Mouse (Mus musculus): ENCODE results near the gene Ndufb2. TPM values are rescaled to one million over a fixed set of nuclear protein-coding genes. Genes with fewer than 3 reads are reported as not detected.

Ndufb2 gene
- polyA plus RNA-seq, 1 experiment from 2014 or later: 219 TPM

DNA sequence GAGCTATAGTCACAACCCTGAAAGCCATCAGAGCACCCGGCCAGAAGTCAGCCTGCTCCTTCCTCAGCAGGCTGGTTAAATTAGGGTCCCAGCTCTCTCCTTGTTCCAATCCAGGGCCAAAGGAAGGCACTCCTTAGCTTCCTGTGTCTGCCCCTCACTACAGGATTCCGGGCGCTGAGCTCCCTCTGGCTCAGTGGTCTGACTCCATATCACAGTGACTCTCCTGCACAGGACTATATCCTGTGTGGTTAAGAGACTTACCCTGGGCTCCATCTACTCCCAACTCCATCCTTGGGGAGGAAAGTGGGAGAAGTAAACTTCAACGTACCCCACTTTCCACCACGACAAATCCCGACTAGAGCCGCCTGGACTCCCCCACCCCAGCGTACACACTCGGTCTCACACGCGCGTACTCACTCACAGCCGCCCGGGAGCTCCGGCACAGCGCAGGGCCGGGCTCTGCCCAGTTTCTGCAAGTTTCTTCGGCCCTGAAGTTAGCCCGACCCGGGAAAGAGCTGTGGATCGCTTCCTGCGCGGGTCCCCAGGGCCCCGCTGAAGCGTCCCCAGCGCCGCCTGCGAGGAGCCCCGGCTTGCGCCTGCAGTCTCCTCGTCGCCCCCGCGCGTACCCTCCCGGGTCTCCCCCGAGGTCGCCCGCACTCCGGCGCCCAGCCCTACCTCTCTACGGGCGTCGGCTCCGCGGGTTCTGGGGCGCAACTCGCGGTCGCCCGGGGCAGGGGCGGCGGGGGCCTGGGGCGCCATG lies 35.3 kb upstream of the Ndufb2 start:
- no peak for TF ChIP-seq CTCF (IDR thresholded peaks at IDR 0.05)

DNA sequence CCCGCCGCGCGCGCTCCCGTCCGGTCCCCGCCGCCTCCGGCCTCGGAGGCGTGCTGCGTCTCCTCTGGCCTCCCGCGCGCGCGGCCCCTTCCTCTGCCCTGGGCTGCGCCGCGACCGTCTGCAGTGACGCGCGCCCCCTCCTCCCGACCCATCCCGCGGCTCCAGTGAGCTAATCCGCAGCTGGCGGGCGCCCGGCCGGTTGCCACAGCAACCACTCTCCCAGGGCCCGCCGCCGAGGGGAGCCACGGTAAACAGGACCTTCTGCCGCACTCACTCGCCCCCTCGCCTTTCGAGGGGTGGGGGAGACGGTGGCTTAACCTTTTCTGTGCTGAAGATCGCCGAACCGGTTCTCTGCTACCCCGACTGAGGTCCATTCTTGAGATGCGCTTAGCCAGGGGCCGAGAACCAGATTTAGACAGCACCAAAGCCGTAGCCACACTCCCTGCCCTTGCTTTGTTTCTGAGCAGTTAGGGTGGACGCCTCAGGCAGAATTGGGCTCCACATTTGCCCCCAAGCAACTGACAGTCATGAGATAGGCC lies 34.6 kb upstream of the Ndufb2 start, which contains the start of gene Dennd2a:
TSS of gene Dennd2a (minus strand) at position 145 of the 539 bp plus-strand sequence.
- POLR2A ChIA-PET: interaction anchor here (0.5 to 1.6 kb wide), 5 partner anchors 20 to 154 kb away, joined by 3 to 7 read pairs (median 3); no protein-coding TSS in a partner anchor
- peak; percentile 73 for ATAC-seq
- no peak for TF ChIP-seq CTCF (IDR thresholded peaks at IDR 0.05)
- CTCF ChIA-PET: interaction anchor here (1.2 to 1.7 kb wide), 3 partner anchors 11 to 79 kb away, joined by 3 to 5 read pairs (median 5); no protein-coding TSS in a partner anchor
- in situ Hi-C loops (cut with MboI; ENCODE audit: low pct_unique_long_range_greater_than_20kb): no loop called here
- H3K27me3 ChIP-seq: no peaks in the 10 kb centered on the region
- no peak for DNase-seq (ENCODE audit: low read depth, low spot score)

More for the DNA sequence above, 35.3 kb upstream of the Ndufb2 start:
- in situ Hi-C loops (cut with MboI; ENCODE audit: low pct_unique_long_range_greater_than_20kb): no loop called here
- ATAC-seq (peak; percentile 48), DNase-seq (ENCODE audit: low read depth, low spot score) (no peak)
- CTCF ChIA-PET: interaction anchor here (1.1 to 1.7 kb wide), 5 partner anchors 11 to 78 kb away, joined by 3 to 5 read pairs (median 5); no protein-coding TSS in a partner anchor
- POLR2A ChIA-PET: interaction anchor here (0.5 to 1.3 kb wide), 8 partner anchors 16 to 155 kb away, joined by 3 to 4 read pairs (median 3); partner anchors contain the start of gene Adck2
- no peaks in the 10 kb centered on the region for H3K27me3 ChIP-seq

DNA sequence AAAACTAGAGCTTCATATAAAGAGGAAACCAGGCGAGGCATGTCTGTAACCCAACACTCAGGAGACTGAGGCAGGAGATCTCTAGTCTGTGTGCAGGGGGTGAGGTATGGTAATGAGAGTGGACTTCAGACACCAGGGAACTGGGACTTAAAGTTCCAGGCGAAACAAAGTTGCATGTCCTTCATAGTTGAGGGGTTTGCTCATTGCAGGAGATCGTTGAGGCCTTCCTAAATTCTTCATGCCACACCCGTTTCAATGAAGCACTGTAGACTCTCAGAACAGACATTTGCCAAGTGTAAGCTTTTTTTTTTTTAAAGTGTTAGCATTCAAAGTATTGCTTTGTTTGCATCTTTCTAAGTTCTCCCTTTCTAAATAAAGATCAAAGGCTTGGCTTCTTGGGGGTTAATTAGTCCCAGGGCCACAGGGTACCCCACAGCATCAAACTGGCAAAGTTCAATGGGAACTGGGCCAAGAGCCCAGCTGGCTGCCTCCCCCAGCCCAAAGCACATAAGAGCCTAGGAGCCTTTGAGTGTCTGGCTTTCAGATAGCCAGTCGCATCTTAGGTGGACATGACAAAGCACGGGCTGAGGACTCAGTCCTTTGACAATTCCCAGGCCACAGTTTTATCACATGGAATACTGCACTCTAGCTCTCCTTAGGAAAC lies 33.0 kb upstream of the Ndufb2 start:
- no peak for TF ChIP-seq CTCF (IDR thresholded peaks at IDR 0.05)
- ChIA-PET POLR2A (interaction anchor here (1.0 to 1.6 kb wide), 3 partner anchors 14 to 95 kb away, joined by 3 to 7 read pairs (median 7); partner anchors contain the start of gene Adck2), CTCF (interaction anchor here (1.0 to 1.9 kb wide), 2 partner anchors 84 to 145 kb away, joined by 3 to 5 read pairs; no protein-coding TSS in a partner anchor)
- ATAC-seq (no peak), DNase-seq (ENCODE audit: low read depth, low spot score) (no peak)
- in situ Hi-C loops (cut with MboI; ENCODE audit: low pct_unique_long_range_greater_than_20kb): no loop called here
- no peaks in the 10 kb centered on the region for H3K27me3 ChIP-seq

DNA sequence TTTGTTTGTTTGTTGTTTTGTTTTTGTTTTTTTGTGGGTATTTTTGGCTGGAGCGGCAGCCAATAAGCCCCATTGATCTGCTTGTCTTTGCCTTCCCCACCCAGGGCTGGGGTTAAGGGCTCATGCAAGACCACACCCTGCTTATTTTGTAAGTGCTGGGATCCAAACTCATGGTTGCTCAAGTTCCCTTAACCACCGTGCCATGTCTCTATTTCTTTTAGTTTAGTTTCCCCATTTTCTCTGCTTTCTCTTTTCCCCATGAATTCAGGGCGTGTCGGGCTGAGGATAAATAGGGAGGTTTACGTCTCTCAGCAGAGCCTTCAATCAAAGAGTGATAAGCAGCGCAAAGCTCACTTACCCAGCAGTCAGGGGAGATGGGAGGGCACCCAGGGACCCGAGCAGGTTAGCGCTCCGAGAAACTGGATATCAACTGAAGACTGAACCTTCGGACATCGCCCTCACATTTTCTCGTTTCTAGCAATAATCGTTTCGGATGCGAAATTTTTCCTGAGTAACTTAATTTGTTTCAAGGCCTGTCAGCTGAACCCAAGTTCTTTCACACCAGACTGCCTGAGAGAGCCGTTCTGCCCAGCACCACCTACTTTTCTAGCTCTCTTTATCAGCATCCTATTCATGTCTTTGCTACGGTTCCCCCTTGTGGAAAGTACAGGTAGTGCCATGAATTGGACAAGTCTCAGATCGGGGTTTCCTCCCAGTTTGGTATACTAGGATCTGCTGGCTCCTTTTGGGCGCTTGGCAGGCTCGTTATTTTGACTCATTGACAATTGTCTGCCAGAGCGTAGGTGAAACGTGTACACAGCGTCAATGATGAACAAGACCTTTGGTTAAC lies 30.0 kb upstream of the Ndufb2 start:
- no peaks in the 10 kb centered on the region for H3K27me3 ChIP-seq
- ChIA-PET POLR2A (no interaction called here), CTCF (interaction anchor here (0.7 to 1.3 kb wide), 10 partner anchors 27 to 109 kb away, joined by 3 to 7 read pairs (median 4); no protein-coding TSS in a partner anchor)
- peak; percentile 71 for ATAC-seq
- no peak for DNase-seq (ENCODE audit: low read depth, low spot score)
- in situ Hi-C loops (cut with MboI; ENCODE audit: low pct_unique_long_range_greater_than_20kb): loop anchor here (5.0 kb wide), 1 partner anchor 50 kb away; no protein-coding TSS in a partner anchor
- peak; percentile 83 for TF ChIP-seq CTCF (IDR thresholded peaks at IDR 0.05)

DNA sequence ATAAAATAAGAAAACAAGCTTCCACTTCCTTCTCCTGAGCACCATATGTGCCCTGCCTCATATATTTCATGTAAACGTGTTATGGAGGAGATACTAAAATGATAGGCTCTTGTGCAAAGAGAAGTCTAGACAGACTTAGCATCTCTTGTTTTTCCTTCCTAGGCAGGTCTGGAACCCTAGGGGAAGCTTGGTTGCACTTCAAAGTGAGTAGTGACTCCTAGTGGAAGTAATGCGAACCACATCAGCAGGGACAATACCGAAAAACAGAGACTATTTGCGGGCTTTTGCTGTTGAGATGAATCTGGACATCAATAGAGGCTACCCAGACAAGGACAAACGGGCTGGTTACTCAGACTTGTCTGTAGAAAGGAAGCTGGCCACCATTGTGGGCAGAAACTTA lies 24.8 kb upstream of the Ndufb2 start:
- in situ Hi-C loops (cut with MboI; ENCODE audit: low pct_unique_long_range_greater_than_20kb): loop anchor here (5.0 kb wide), 1 partner anchor 100 kb away; no protein-coding TSS in a partner anchor
- TF ChIP-seq CTCF (IDR thresholded peaks at IDR 0.05): peak; percentile 80
- H3K27me3 ChIP-seq: no peaks in the 10 kb centered on the region
- DNase-seq (ENCODE audit: low read depth, low spot score) (no peak), ATAC-seq (peak; percentile 45)
- ChIA-PET POLR2A (interaction anchor here (0.6 to 0.9 kb wide), 2 partner anchors 23 to 135 kb away, joined by 3 read pairs; no protein-coding TSS in a partner anchor), CTCF (interaction anchor here (0.6 to 5.6 kb wide), 15 partner anchors 10 to 156 kb away, joined by 3 to 22 read pairs (median 4); no protein-coding TSS in a partner anchor)

DNA sequence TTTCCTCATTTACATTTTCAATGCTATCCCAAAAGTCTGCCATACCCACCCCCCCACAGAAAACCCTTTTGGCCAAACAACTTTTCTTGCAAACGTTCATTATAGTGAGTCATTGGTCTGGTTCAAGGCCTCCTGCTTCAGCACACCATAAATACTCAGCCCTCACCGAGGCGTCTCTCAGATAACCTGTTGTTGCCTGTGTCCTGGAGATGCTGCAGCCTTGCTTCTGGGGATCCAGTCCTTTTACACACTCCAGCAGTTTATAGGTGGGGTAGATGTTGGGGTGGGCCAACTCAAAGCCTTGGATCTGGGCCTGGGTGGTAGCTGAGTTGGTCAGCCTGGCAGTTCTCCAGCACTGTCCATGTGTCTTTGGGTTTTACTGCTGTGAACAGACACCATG lies 21.9 kb upstream of the Ndufb2 start:
- DNase-seq (ENCODE audit: low read depth, low spot score): no peak
- TF ChIP-seq CTCF (IDR thresholded peaks at IDR 0.05): no peak
- POLR2A ChIA-PET: interaction anchor here (0.6 kb wide), 1 partner anchor 61 kb away, joined by 3 read pairs; no protein-coding TSS in a partner anchor
- no peaks in the 10 kb centered on the region for H3K27me3 ChIP-seq
- CTCF ChIA-PET: interaction anchor here (5.6 kb wide), 1 partner anchor 108 kb away, joined by 22 read pairs; no protein-coding TSS in a partner anchor
- in situ Hi-C loops (cut with MboI; ENCODE audit: low pct_unique_long_range_greater_than_20kb): no loop called here
- no peak for ATAC-seq

DNA sequence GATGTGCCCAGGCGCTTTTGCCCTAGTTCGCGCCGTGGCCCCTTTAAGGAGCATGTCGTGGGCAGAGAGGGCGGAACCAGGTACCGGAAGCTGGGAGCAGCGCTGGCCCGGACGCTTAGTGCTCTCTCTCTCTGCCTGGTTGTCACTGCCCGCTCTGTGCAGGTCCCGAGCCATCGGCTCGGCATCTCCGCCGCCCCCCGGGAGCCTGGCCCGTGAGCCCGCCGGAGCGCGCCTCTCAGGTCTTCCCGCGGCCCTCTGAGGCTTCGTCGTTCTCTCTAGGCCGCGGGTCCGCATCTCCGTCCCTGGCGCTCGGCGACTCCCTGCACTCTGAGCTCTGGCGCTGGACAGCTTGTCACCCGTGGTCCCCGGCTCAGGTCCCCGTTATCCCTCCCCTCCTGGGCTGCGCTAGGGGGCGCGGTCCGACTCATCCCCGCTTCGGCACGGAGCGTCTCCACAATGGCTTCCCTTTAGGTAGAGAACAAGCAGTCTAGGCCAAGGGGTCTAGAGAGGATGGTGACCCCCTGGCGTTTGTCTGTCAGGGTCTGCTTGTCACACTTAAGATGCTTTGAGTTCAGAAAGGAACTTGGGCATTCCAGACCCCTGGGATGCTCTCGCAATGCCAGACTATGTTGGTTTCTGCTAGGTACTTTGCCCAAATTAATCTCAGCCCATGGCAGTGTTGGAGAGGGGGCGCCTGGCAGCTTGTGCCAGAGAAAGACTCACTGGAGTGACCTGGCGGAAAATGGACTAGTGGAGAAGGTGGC lies 18.4 kb upstream of the Ndufb2 start, which contains the start of gene Adck2:
TSS of gene Adck2 (plus strand) at position 83 of the 764 bp plus-strand sequence.
- in situ Hi-C loops (cut with MboI; ENCODE audit: low pct_unique_long_range_greater_than_20kb): no loop called here
- ChIA-PET POLR2A (interaction anchor here (0.6 to 1.8 kb wide), 5 partner anchors 11 to 110 kb away, joined by 3 to 7 read pairs (median 3); no protein-coding TSS in a partner anchor), CTCF (interaction anchor here (1.1 to 2.4 kb wide), 4 partner anchors 12 to 111 kb away, joined by 3 to 8 read pairs (median 3); partner anchors contain the start of gene Gm42420)
- DNase-seq (ENCODE audit: low read depth, low spot score): no peak
- TF ChIP-seq CTCF (IDR thresholded peaks at IDR 0.05): peak; percentile 81
- peak; percentile 98 for ATAC-seq
- H3K27me3 ChIP-seq: no peaks in the 10 kb centered on the region

DNA sequence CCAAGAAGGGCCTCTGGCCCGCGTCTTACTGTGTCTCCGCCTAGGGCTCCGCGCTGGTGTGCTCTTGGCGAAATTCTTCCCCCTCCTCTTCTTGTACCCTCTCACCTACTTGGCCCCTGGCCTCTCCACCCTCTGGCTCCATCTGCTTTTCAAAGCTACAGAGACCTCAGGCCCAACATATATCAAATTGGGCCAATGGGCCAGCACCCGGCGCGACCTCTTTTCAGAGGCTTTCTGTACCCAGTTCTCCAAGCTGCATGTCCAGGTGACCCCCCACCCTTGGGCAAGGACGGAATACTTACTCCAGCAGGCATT lies 17.9 kb upstream of the Ndufb2 start:
- POLR2A ChIA-PET: interaction anchor here (1.8 kb wide), 1 partner anchor 15 kb away, joined by 7 read pairs; no protein-coding TSS in a partner anchor
- no peak for DNase-seq (ENCODE audit: low read depth, low spot score)
- CTCF ChIA-PET: interaction anchor here (1.3 to 2.4 kb wide), 3 partner anchors 11 to 112 kb away, joined by 3 to 8 read pairs (median 3); partner anchors contain the start of gene Gm42420
- ATAC-seq: no peak
- no peaks in the 10 kb centered on the region for H3K27me3 ChIP-seq
- in situ Hi-C loops (cut with MboI; ENCODE audit: low pct_unique_long_range_greater_than_20kb): no loop called here
- TF ChIP-seq CTCF (IDR thresholded peaks at IDR 0.05): no peak

All from Patski (cell line).